Mouse (Mus musculus): ENCODE measurements at regions not wholly inside any gene's neighbourhood (a gene's known extent, or its start where the extent isn't known, plus 50 kb on each side); places are given as distances from the start of the nearest gene placed in this dataset.

GRCm38 (mm10) chr16:29147766-29148165, 61.7 kb upstream of the Hrasls start:
- Histone ChIP-seq H3K36me3 (no peaks in the 10 kb centered on the region), H3K4me3 (no peak overlapping the region), H3K27me3 (no peaks in the 10 kb centered on the region), H3K27ac (replicated peaks) (no peak overlapping the region), H3K9ac (replicated peaks) (no peak overlapping the region), H3K4me1 (no peaks in the 10 kb centered on the region), H3K9me3 (no peaks in the 10 kb centered on the region), H3K4me2 (replicated peaks) (no peak overlapping the region)
- no peak for ATAC-seq (replicated peaks)
- WGBS: 77% methylated on average over 1 of the region's 1 CpGs

- 76% methylated on average over 4 of the region's 4 CpGs for WGBS
- ATAC-seq (replicated peaks): no peak
- Histone ChIP-seq H3K4me3 (no peak overlapping the region), H3K4me2 (replicated peaks) (no peak overlapping the region), H3K27ac (replicated peaks) (no peak overlapping the region), H3K9me3 (no peaks in the 10 kb centered on the region), H3K4me1 (no peaks in the 10 kb centered on the region), H3K9ac (replicated peaks) (no peak overlapping the region), H3K36me3 (no peaks in the 10 kb centered on the region), H3K27me3 (no peaks in the 10 kb centered on the region)
Observed at GRCm38 (mm10) chr16:29119217-29119616, 90.3 kb upstream of the Hrasls start.

GRCm38 (mm10) chr16:29096791-29097190, 112.7 kb upstream of the Hrasls start:
- no peak overlapping the region for H3K27ac ChIP-seq (replicated peaks)
- no peaks in the 10 kb centered on the region for H3K27me3 ChIP-seq
- no peak overlapping the region for H3K9ac ChIP-seq (replicated peaks)
- H3K9me3 ChIP-seq: no peaks in the 10 kb centered on the region
- no peaks in the 10 kb centered on the region for H3K36me3 ChIP-seq
- ATAC-seq (replicated peaks): no peak
- no peaks in the 10 kb centered on the region for H3K4me1 ChIP-seq
- no peak overlapping the region for H3K4me3 ChIP-seq
- 83% methylated on average over 4 of the region's 4 CpGs for WGBS
- H3K4me2 ChIP-seq (replicated peaks): no peak overlapping the region

- Histone ChIP-seq H3K4me1 (no peaks in the 10 kb centered on the region), H3K27ac (replicated peaks) (no peak overlapping the region), H3K9me3 (no peaks in the 10 kb centered on the region), H3K4me2 (replicated peaks) (no peak overlapping the region), H3K36me3 (no peaks in the 10 kb centered on the region), H3K27me3 (no peaks in the 10 kb centered on the region), H3K4me3 (no peak overlapping the region), H3K9ac (replicated peaks) (no peak overlapping the region)
- no peak for ATAC-seq (replicated peaks)
- WGBS: 80% methylated on average over 3 of the region's 3 CpGs
Observed at GRCm38 (mm10) chr16:29065961-29066360, 136.5 kb upstream of the Mb21d2 start.

- Histone ChIP-seq H3K36me3 (no peaks in the 10 kb centered on the region), H3K27ac (replicated peaks) (no peak overlapping the region), H3K9me3 (no peaks in the 10 kb centered on the region), H3K4me2 (replicated peaks) (no peak overlapping the region), H3K9ac (replicated peaks) (no peak overlapping the region), H3K4me3 (no peak overlapping the region), H3K4me1 (no peaks in the 10 kb centered on the region), H3K27me3 (no peaks in the 10 kb centered on the region)
- WGBS: 92% methylated on average over 4 of the region's 4 CpGs
- no peak for ATAC-seq (replicated peaks)
Observed at GRCm38 (mm10) chr16:29065097-29065785, 135.8 kb upstream of the Mb21d2 start.

- no peaks in the 10 kb centered on the region for H3K4me1 ChIP-seq
- ATAC-seq (replicated peaks): no peak
- H3K27me3 ChIP-seq: no peaks in the 10 kb centered on the region
Observed at GRCm38 (mm10) chr16:29063377-29063776, 133.9 kb upstream of the Mb21d2 start.

GRCm38 (mm10) chr16:29057076-29057475, 127.6 kb upstream of the Mb21d2 start:
- H3K4me3 ChIP-seq: no peak overlapping the region
- H3K9me3 ChIP-seq: no peaks in the 10 kb centered on the region
- no peak for ATAC-seq (replicated peaks)
- no peak overlapping the region for H3K27ac ChIP-seq (replicated peaks)
- H3K4me2 ChIP-seq (replicated peaks): no peak overlapping the region
- 76% methylated on average over 5 of the region's 5 CpGs for WGBS
- H3K4me1 ChIP-seq: no peaks in the 10 kb centered on the region
- H3K9ac ChIP-seq (replicated peaks): no peak overlapping the region
- H3K36me3 ChIP-seq: no peaks in the 10 kb centered on the region
- H3K27me3 ChIP-seq: no peaks in the 10 kb centered on the region

More at GRCm38 (mm10) chr16:29063377-29063776, 133.9 kb upstream of the Mb21d2 start:
- Histone ChIP-seq H3K9me3 (no peaks in the 10 kb centered on the region), H3K4me3 (no peak overlapping the region), H3K36me3 (no peaks in the 10 kb centered on the region), H3K9ac (replicated peaks) (no peak overlapping the region), H3K4me2 (replicated peaks) (no peak overlapping the region), H3K27ac (replicated peaks) (no peak overlapping the region)

- 23% methylated on average over 8 of the region's 8 CpGs for WGBS
- Histone ChIP-seq H3K4me1 (no peaks in the 10 kb centered on the region), H3K36me3 (no peaks in the 10 kb centered on the region), H3K27ac (replicated peaks) (no peak overlapping the region), H3K9me3 (no peaks in the 10 kb centered on the region), H3K4me3 (no peak overlapping the region), H3K27me3 (no peaks in the 10 kb centered on the region), H3K4me2 (replicated peaks) (0 out of 2 replicates have a peak overlapping the region, but pooled peaks have one; percentile 1), H3K9ac (replicated peaks) (no peak overlapping the region)
- peak; percentile 57 for ATAC-seq (replicated peaks)
Observed at GRCm38 (mm10) chr16:29054423-29054822, 125.0 kb upstream of the Mb21d2 start.

- no peak for ATAC-seq (replicated peaks)
- H3K27me3 ChIP-seq: no peaks in the 10 kb centered on the region
- H3K9me3 ChIP-seq: no peaks in the 10 kb centered on the region
- no peaks in the 10 kb centered on the region for H3K4me1 ChIP-seq
- H3K27ac ChIP-seq (replicated peaks): no peak overlapping the region
- 82% methylated on average over 6 of the region's 6 CpGs for WGBS
- no peaks in the 10 kb centered on the region for H3K36me3 ChIP-seq
- H3K4me2 ChIP-seq (replicated peaks): no peak overlapping the region
- no peak overlapping the region for H3K9ac ChIP-seq (replicated peaks)
- no peak overlapping the region for H3K4me3 ChIP-seq
Observed at GRCm38 (mm10) chr16:29046453-29046993, 117.0 kb upstream of the Mb21d2 start.

GRCm38 (mm10) chr16:29035523-29035922, 106.0 kb upstream of the Mb21d2 start:
- WGBS: 71% methylated on average over 5 of the region's 5 CpGs
- Histone ChIP-seq H3K27ac (replicated peaks) (no peak overlapping the region), H3K36me3 (no peaks in the 10 kb centered on the region), H3K4me3 (no peak overlapping the region), H3K9ac (replicated peaks) (no peak overlapping the region), H3K4me1 (no peaks in the 10 kb centered on the region), H3K4me2 (replicated peaks) (no peak overlapping the region), H3K9me3 (no peaks in the 10 kb centered on the region), H3K27me3 (no peaks in the 10 kb centered on the region)
- no peak for ATAC-seq (replicated peaks)

- ATAC-seq (replicated peaks): no peak
- no peak overlapping the region for H3K27ac ChIP-seq (replicated peaks)
- no peaks in the 10 kb centered on the region for H3K9me3 ChIP-seq
- H3K36me3 ChIP-seq: no peaks in the 10 kb centered on the region
- no peak overlapping the region for H3K4me3 ChIP-seq
- no peak overlapping the region for H3K4me2 ChIP-seq (replicated peaks)
- no peaks in the 10 kb centered on the region for H3K27me3 ChIP-seq
- H3K4me1 ChIP-seq: no peaks in the 10 kb centered on the region
- 51% methylated on average over 16 of the region's 16 CpGs for WGBS
- H3K9ac ChIP-seq (replicated peaks): no peak overlapping the region
Observed at GRCm38 (mm10) chr16:29034053-29034794, 104.8 kb upstream of the Mb21d2 start.

GRCm38 (mm10) chr16:29033357-29033756, 103.9 kb upstream of the Mb21d2 start:
- H3K36me3 ChIP-seq: no peaks in the 10 kb centered on the region
- H3K9ac ChIP-seq (replicated peaks): no peak overlapping the region
- WGBS: 73% methylated on average over 5 of the region's 5 CpGs
- no peak overlapping the region for H3K4me2 ChIP-seq (replicated peaks)
- H3K9me3 ChIP-seq: no peaks in the 10 kb centered on the region
- no peak overlapping the region for H3K27ac ChIP-seq (replicated peaks)
- no peak overlapping the region for H3K4me3 ChIP-seq
- no peaks in the 10 kb centered on the region for H3K4me1 ChIP-seq
- no peaks in the 10 kb centered on the region for H3K27me3 ChIP-seq
- ATAC-seq (replicated peaks): no peak
